Mouse (Mus musculus): ENCODE results near the gene Ccdc149.

Gene Ccdc149

GRCm38 (mm10) chr5:52440278-52440677, 31.0 kb downstream of the Ccdc149 start:
- no peak for DNase-seq (ENCODE audit: low read depth, low spot score)

GRCm38 (mm10) chr5:52438946-52439345, 32.4 kb downstream of the Ccdc149 start:
- DNase-seq (ENCODE audit: low read depth, low spot score): no peak

GRCm38 (mm10) chr5:52435533-52435932, 35.8 kb downstream of the Ccdc149 start:
- DNase-seq (ENCODE audit: low read depth, low spot score): no peak

- no peak for DNase-seq (ENCODE audit: low read depth, low spot score)
Measured at GRCm38 (mm10) chr5:52431276-52431844, 40.0 kb downstream of the Ccdc149 start.

GRCm38 (mm10) chr5:52429731-52430480, 41.4 kb downstream of the Ccdc149 start:
- no peak for DNase-seq (ENCODE audit: low read depth, low spot score)

- DNase-seq (ENCODE audit: low read depth, low spot score): no peak
Measured at GRCm38 (mm10) chr5:52428613-52429012, 42.7 kb downstream of the Ccdc149 start.

- DNase-seq (ENCODE audit: low read depth, low spot score): no peak
Measured at GRCm38 (mm10) chr5:52425819-52426218, 45.5 kb downstream of the Ccdc149 start.

- no peak for DNase-seq (ENCODE audit: low read depth, low spot score)
Measured at GRCm38 (mm10) chr5:52423893-52424292, 47.4 kb downstream of the Ccdc149 start.

- no peak for DNase-seq (ENCODE audit: low read depth, low spot score)
Measured at GRCm38 (mm10) chr5:52416485-52416884, 54.8 kb downstream of the Ccdc149 start.

- no peak for DNase-seq (ENCODE audit: low read depth, low spot score)
Measured at GRCm38 (mm10) chr5:52415917-52416316, 55.4 kb downstream of the Ccdc149 start.

- no peak for DNase-seq (ENCODE audit: low read depth, low spot score)
Measured at GRCm38 (mm10) chr5:52415193-52415592, 56.1 kb downstream of the Ccdc149 start.

GRCm38 (mm10) chr5:52411567-52411966, 59.8 kb downstream of the Ccdc149 start:
- DNase-seq (ENCODE audit: low read depth, low spot score): no peak

GRCm38 (mm10) chr5:52410197-52410596, 61.1 kb downstream of the Ccdc149 start:
- DNase-seq (ENCODE audit: low read depth, low spot score): no peak

GRCm38 (mm10) chr5:52408668-52409315, 62.5 kb downstream of the Ccdc149 start:
- no peak for DNase-seq (ENCODE audit: low read depth, low spot score)

- DNase-seq (ENCODE audit: low read depth, low spot score): no peak
Measured at GRCm38 (mm10) chr5:52404373-52404772, 66.9 kb downstream of the Ccdc149 start.

- no peak for DNase-seq (ENCODE audit: low read depth, low spot score)
Measured at GRCm38 (mm10) chr5:52393756-52394155, 77.6 kb downstream of the Ccdc149 start.

- DNase-seq (ENCODE audit: low read depth, low spot score): no peak
Measured at GRCm38 (mm10) chr5:52391471-52391870, 79.8 kb downstream of the Ccdc149 start.

GRCm38 (mm10) chr5:52390381-52390780, 80.9 kb downstream of the Ccdc149 start:
- no peak for DNase-seq (ENCODE audit: low read depth, low spot score)

GRCm38 (mm10) chr5:52388092-52388749, 83.1 kb downstream of the Ccdc149 start:
- no peak for DNase-seq (ENCODE audit: low read depth, low spot score)

GRCm38 (mm10) chr5:52386016-52386415, 85.3 kb downstream of the Ccdc149 start:
- DNase-seq (ENCODE audit: low read depth, low spot score): no peak

- DNase-seq (ENCODE audit: low read depth, low spot score): no peak
Measured at GRCm38 (mm10) chr5:52383748-52384147, 87.6 kb downstream of the Ccdc149 start.

GRCm38 (mm10) chr5:52382837-52383236, 88.5 kb downstream of the Ccdc149 start:
- no peak for DNase-seq (ENCODE audit: low read depth, low spot score)
